Mouse (Mus musculus): ENCODE data around the gene Btg3. TPM values are rescaled to one million over a fixed set of nuclear protein-coding genes. Genes with fewer than 3 reads are reported as not detected.

Btg3 gene
- polyA plus RNA-seq (2014; fragmentation: Nextera tagmentation; extraction: Ambion mirVana) = 51.2 and 57.7 TPM in 2 replicates

- peak within 1 kb of the TSS; percentile 27; the same call in 1 of the 2 replicates for H3K27ac ChIP-seq (ENCODE audit: low read depth, low read length)
These were observed at the start of gene Btg3 for GRCm38 (mm10) chr16:78376745-78377570. Btg3 (minus strand) TSS chr16:78377192.

DNA sequence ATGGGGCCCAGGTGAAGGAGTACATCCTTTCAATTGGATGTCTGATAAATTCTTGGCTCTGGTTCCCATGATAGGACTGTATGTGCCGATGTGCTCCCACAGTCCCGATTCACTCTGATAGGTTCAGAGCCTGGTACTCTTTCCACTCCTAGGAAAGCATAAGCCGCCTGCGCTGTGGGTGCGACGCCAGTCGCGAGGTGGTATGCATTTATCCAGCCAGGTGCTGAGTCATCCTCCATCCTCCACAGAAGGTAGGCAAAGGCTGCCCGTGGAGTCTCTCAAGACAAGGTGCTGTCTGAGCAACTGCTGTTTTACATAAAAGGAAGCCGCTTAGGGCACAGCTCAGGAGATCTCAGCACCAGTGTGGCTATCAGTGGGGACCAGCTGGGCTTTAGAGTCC, 40.7 kb upstream of the Btg3 start:
- no peak overlapping the region for H3K9ac ChIP-seq (ENCODE audit: low read length)
- DNase-seq (ENCODE audit: low spot score) (no peak), ATAC-seq (replicated peaks; ENCODE audit: low FRiP score) (no peak)
- no peak overlapping the region for H3K27ac ChIP-seq (ENCODE audit: low read depth, low read length)
- H3K4me2 ChIP-seq (ENCODE audit: low read depth, low read length, severe bottlenecking) = no peak overlapping the region
- H3K27me3 ChIP-seq (ENCODE audit: control insufficient read depth, insufficient read depth, low read length) = no peaks in the 10 kb centered on the region
- H3K36me3 ChIP-seq (ENCODE audit: control insufficient read depth, insufficient read depth, low read length) = no peaks in the 10 kb centered on the region
- no peaks in the 10 kb centered on the region for H3K4me1 ChIP-seq (replicated peaks; ENCODE audit: control insufficient read depth, insufficient read depth, low read length)
- H3K9me3 ChIP-seq (ENCODE audit: control insufficient read depth, low read length) = no peaks in the 10 kb centered on the region
- no peak overlapping the region for H3K4me3 ChIP-seq (ENCODE audit: low read depth, low read length)
- WGBS = 64% methylated on average over 10 of the region's 10 CpGs

More at GRCm38 (mm10) chr16:78376745-78377570, at the start of gene Btg3:
- no peaks in the 10 kb centered on the region for H3K9me3 ChIP-seq (ENCODE audit: control insufficient read depth, low read length)
- no peaks in the 10 kb centered on the region for H3K4me1 ChIP-seq (replicated peaks; ENCODE audit: control insufficient read depth, insufficient read depth, low read length)
- H3K9ac ChIP-seq (ENCODE audit: low read length) = peak within 1 kb of the TSS; percentile 92
- ATAC-seq (replicated peaks; ENCODE audit: low FRiP score) (peak; percentile 97), DNase-seq (ENCODE audit: low spot score) (peak; percentile 97)
- no peaks in the 10 kb centered on the region; the same call in 1 of the 2 replicates for H3K36me3 ChIP-seq (ENCODE audit: control insufficient read depth, insufficient read depth, low read length)
- peak within 1 kb of the TSS; percentile 89 for H3K4me3 ChIP-seq (ENCODE audit: low read depth, low read length)
- H3K27me3 ChIP-seq (ENCODE audit: control insufficient read depth, insufficient read depth, low read length) = no peaks in the 10 kb centered on the region
- peak within 1 kb of the TSS; percentile 46 for H3K4me2 ChIP-seq (ENCODE audit: low read depth, low read length, severe bottlenecking)
- 5% methylated on average over 47 of the region's 57 CpGs for WGBS

GRCm38 (mm10) chr16:78416500-78416899, 39.5 kb upstream of the Btg3 start:
- Histone ChIP-seq H3K27ac (ENCODE audit: low read depth, low read length) (no peak overlapping the region), H3K4me1 (replicated peaks; ENCODE audit: control insufficient read depth, insufficient read depth, low read length) (no peaks in the 10 kb centered on the region), H3K9me3 (ENCODE audit: control insufficient read depth, low read length) (no peaks in the 10 kb centered on the region), H3K27me3 (ENCODE audit: control insufficient read depth, insufficient read depth, low read length) (no peaks in the 10 kb centered on the region), H3K4me2 (ENCODE audit: low read depth, low read length, severe bottlenecking) (no peak overlapping the region), H3K9ac (ENCODE audit: low read length) (no peak overlapping the region), H3K4me3 (ENCODE audit: low read depth, low read length) (no peak overlapping the region), H3K36me3 (ENCODE audit: control insufficient read depth, insufficient read depth, low read length) (no peaks in the 10 kb centered on the region)
- 9% methylated on average over 3 of the region's 3 CpGs for WGBS
- no peak for ATAC-seq (replicated peaks; ENCODE audit: low FRiP score)
- no peak for DNase-seq (ENCODE audit: low spot score)

- H3K27me3 ChIP-seq (ENCODE audit: control insufficient read depth, insufficient read depth, low read length) = no peaks in the 10 kb centered on the region
- no peak for ATAC-seq (replicated peaks; ENCODE audit: low FRiP score)
- no peak overlapping the region for H3K27ac ChIP-seq (ENCODE audit: low read depth, low read length)
- no peak overlapping the region for H3K4me3 ChIP-seq (ENCODE audit: low read depth, low read length)
- no peaks in the 10 kb centered on the region for H3K4me1 ChIP-seq (replicated peaks; ENCODE audit: control insufficient read depth, insufficient read depth, low read length)
- DNase-seq (ENCODE audit: low spot score) = no peak
- no peak overlapping the region for H3K9ac ChIP-seq (ENCODE audit: low read length)
- H3K9me3 ChIP-seq (ENCODE audit: control insufficient read depth, low read length) = no peaks in the 10 kb centered on the region
- H3K4me2 ChIP-seq (ENCODE audit: low read depth, low read length, severe bottlenecking) = no peak overlapping the region
- 90% methylated on average over 10 of the region's 10 CpGs for WGBS
- H3K36me3 ChIP-seq (ENCODE audit: control insufficient read depth, insufficient read depth, low read length) = no peaks in the 10 kb centered on the region
These were observed 33.0 kb upstream of the Btg3 start for GRCm38 (mm10) chr16:78409991-78410390.

- Histone ChIP-seq H3K4me2 (ENCODE audit: low read depth, low read length, severe bottlenecking) (no peak overlapping the region), H3K27me3 (ENCODE audit: control insufficient read depth, insufficient read depth, low read length) (no peaks in the 10 kb centered on the region), H3K4me3 (ENCODE audit: low read depth, low read length) (no peak overlapping the region), H3K9ac (ENCODE audit: low read length) (no peak overlapping the region), H3K9me3 (ENCODE audit: control insufficient read depth, low read length) (no peaks in the 10 kb centered on the region), H3K27ac (ENCODE audit: low read depth, low read length) (no peak overlapping the region), H3K36me3 (ENCODE audit: control insufficient read depth, insufficient read depth, low read length) (no peaks in the 10 kb centered on the region), H3K4me1 (replicated peaks; ENCODE audit: control insufficient read depth, insufficient read depth, low read length) (no peaks in the 10 kb centered on the region)
- 94% methylated on average over 6 of the region's 6 CpGs for WGBS
- DNase-seq (ENCODE audit: low spot score) (no peak), ATAC-seq (replicated peaks; ENCODE audit: low FRiP score) (no peak)
These were observed 30.9 kb upstream of the Btg3 start for GRCm38 (mm10) chr16:78407855-78408254.

GRCm38 (mm10) chr16:78406657-78407056, 29.7 kb upstream of the Btg3 start:
- whole genome bisulfite sequencing = 90% methylated on average over 2 of the region's 2 CpGs
- no peaks in the 10 kb centered on the region for H3K36me3 ChIP-seq (ENCODE audit: control insufficient read depth, insufficient read depth, low read length)
- no peak for ATAC-seq (replicated peaks; ENCODE audit: low FRiP score)
- H3K4me1 ChIP-seq (replicated peaks; ENCODE audit: control insufficient read depth, insufficient read depth, low read length) = no peaks in the 10 kb centered on the region
- DNase-seq (ENCODE audit: low spot score) = no peak
- no peaks in the 10 kb centered on the region for H3K27me3 ChIP-seq (ENCODE audit: control insufficient read depth, insufficient read depth, low read length)
- H3K4me2 ChIP-seq (ENCODE audit: low read depth, low read length, severe bottlenecking) = no peak overlapping the region
- H3K9me3 ChIP-seq (ENCODE audit: control insufficient read depth, low read length) = no peaks in the 10 kb centered on the region
- H3K27ac ChIP-seq (ENCODE audit: low read depth, low read length) = no peak overlapping the region
- H3K9ac ChIP-seq (ENCODE audit: low read length) = no peak overlapping the region
- H3K4me3 ChIP-seq (ENCODE audit: low read depth, low read length) = no peak overlapping the region

- Histone ChIP-seq H3K4me1 (replicated peaks; ENCODE audit: control insufficient read depth, insufficient read depth, low read length) (no peaks in the 10 kb centered on the region), H3K27ac (ENCODE audit: low read depth, low read length) (no peak overlapping the region)
- WGBS = 78% methylated on average over 2 of the region's 2 CpGs
These were observed 25.3 kb upstream of the Btg3 start for GRCm38 (mm10) chr16:78402316-78402715.

DNA sequence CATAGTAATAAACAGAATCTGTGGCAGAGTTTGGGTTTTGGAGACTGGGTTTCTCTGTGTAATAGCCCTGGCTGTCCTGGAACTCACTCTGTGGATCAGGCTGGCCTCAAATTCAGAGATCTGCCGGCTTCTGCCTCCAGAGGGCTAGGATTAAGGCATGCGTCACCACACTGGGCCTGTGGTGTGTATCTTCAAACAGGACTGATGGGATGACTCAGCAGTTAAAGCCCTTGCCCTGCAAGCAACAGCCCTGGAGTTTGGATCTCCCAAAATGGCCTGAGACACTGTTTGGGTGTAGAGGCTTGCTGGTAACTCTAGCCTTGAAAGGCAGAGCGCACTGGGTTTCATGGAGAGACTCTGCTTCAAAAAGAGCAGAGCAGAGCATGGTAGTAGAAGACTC, 22.4 kb upstream of the Btg3 start:
- DNase-seq (ENCODE audit: low spot score) = no peak
- H3K36me3 ChIP-seq (ENCODE audit: control insufficient read depth, insufficient read depth, low read length) = no peaks in the 10 kb centered on the region
- 91% methylated on average over 3 of the region's 3 CpGs for WGBS

More at GRCm38 (mm10) chr16:78402316-78402715, 25.3 kb upstream of the Btg3 start:
- Histone ChIP-seq H3K9ac (ENCODE audit: low read length) (no peak overlapping the region), H3K4me2 (ENCODE audit: low read depth, low read length, severe bottlenecking) (no peak overlapping the region), H3K9me3 (ENCODE audit: control insufficient read depth, low read length) (no peaks in the 10 kb centered on the region), H3K27me3 (ENCODE audit: control insufficient read depth, insufficient read depth, low read length) (no peaks in the 10 kb centered on the region), H3K36me3 (ENCODE audit: control insufficient read depth, insufficient read depth, low read length) (no peaks in the 10 kb centered on the region), H3K4me3 (ENCODE audit: low read depth, low read length) (no peak overlapping the region)
- no peak for DNase-seq (ENCODE audit: low spot score)
- no peak for ATAC-seq (replicated peaks; ENCODE audit: low FRiP score)

GRCm38 (mm10) chr16:78398734-78399133, 21.7 kb upstream of the Btg3 start:
- Histone ChIP-seq H3K27me3 (ENCODE audit: control insufficient read depth, insufficient read depth, low read length) (no peaks in the 10 kb centered on the region), H3K4me3 (ENCODE audit: low read depth, low read length) (no peak overlapping the region), H3K36me3 (ENCODE audit: control insufficient read depth, insufficient read depth, low read length) (no peaks in the 10 kb centered on the region), H3K4me1 (replicated peaks; ENCODE audit: control insufficient read depth, insufficient read depth, low read length) (no peaks in the 10 kb centered on the region), H3K9ac (ENCODE audit: low read length) (no peak overlapping the region), H3K27ac (ENCODE audit: low read depth, low read length) (no peak overlapping the region), H3K4me2 (ENCODE audit: low read depth, low read length, severe bottlenecking) (no peak overlapping the region), H3K9me3 (ENCODE audit: control insufficient read depth, low read length) (no peaks in the 10 kb centered on the region)
- DNase-seq (ENCODE audit: low spot score) (no peak), ATAC-seq (replicated peaks; ENCODE audit: low FRiP score) (no peak)
- 92% methylated on average over 6 of the region's 6 CpGs for WGBS

More for the DNA sequence above, 22.4 kb upstream of the Btg3 start:
- no peaks in the 10 kb centered on the region for H3K9me3 ChIP-seq (ENCODE audit: control insufficient read depth, low read length)
- no peak overlapping the region for H3K4me3 ChIP-seq (ENCODE audit: low read depth, low read length)
- no peak overlapping the region for H3K9ac ChIP-seq (ENCODE audit: low read length)
- no peak overlapping the region for H3K27ac ChIP-seq (ENCODE audit: low read depth, low read length)
- no peak for ATAC-seq (replicated peaks; ENCODE audit: low FRiP score)
- no peaks in the 10 kb centered on the region for H3K4me1 ChIP-seq (replicated peaks; ENCODE audit: control insufficient read depth, insufficient read depth, low read length)
- H3K27me3 ChIP-seq (ENCODE audit: control insufficient read depth, insufficient read depth, low read length) = no peaks in the 10 kb centered on the region
- H3K4me2 ChIP-seq (ENCODE audit: low read depth, low read length, severe bottlenecking) = no peak overlapping the region

Measured in forebrain, embryonic 11.5 days (tissue).